Mouse (Mus musculus): Measurements from ENCODE around the gene Slc9b2. TPM values are rescaled to one million over a fixed set of nuclear protein-coding genes. Genes with fewer than 3 reads are reported as not detected.

Gene Slc9b2
- polyA plus RNA-seq, 1 experiment, result 0.05 TPM

DNA sequence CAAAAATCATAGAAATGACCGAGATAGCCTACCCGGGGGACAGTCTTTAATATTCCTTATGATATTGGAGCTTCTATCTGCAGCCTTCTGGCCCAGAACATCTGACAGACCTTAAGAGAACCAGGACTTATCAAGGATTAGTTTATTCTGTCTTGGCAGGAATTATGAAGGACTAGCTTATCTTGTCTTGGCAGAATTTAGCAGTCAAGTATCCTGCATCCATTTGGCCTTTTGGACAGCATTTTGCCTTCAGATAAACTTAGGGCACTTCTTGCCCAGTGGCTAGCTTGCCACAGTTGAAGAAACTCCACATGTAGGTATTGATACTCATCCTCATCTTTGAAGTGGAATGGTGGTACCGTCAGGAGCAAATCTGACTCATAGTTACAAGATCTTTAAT lies 44.4 kb downstream of the Slc9b2 start:
- H3K4me3 ChIP-seq (ENCODE audit: extremely low read depth, insufficient read depth, insufficient read length), result no peak overlapping the region
- no peak for DNase-seq (ENCODE audit: low read depth in 1 of 2, low spot score in 2 of 2)
- H3K27me3 ChIP-seq (ENCODE audit: control insufficient read depth, insufficient read depth, low read length), result no peaks in the 10 kb centered on the region
- no peaks in the 10 kb centered on the region for H3K36me3 ChIP-seq (ENCODE audit: control insufficient read depth, insufficient read depth, low read length)
- H3K4me1 ChIP-seq (ENCODE audit: control insufficient read depth, insufficient read depth, insufficient read length), result no peaks in the 10 kb centered on the region
- H3K27ac ChIP-seq (ENCODE audit: insufficient read depth, low read length), result no peak overlapping the region
- WGBS, result 86% methylated on average over 3 of the region's 3 CpGs
- TF ChIP-seq POLR2A (IDR thresholded peaks at IDR 0.05; ENCODE audit: low read depth, low read length), result no peak
- no peak for TF ChIP-seq CTCF (IDR thresholded peaks at IDR 0.05; ENCODE audit: extremely low read depth, insufficient read depth, insufficient read length, insufficient replicate concordance)

DNA sequence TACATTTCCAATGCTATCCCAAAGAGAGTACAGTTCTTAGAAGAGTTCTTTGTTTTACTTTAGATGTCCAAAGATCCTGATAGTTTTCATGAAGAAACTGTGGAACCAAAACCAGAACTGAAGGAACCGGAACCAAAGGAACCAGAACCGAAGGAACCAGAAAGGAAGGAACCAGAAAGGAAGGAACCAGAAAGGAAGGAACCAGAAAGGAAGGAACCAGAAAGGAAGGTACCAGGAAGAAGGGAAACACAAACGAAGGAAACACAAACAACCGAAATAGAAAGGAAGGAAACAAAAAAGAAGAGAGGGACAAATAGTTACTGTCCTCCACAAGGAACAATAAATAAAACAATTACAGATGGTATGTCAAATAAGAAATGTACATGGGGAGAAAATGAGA lies 49.9 kb downstream of the Slc9b2 start:
- Histone ChIP-seq H3K36me3 (ENCODE audit: control insufficient read depth, insufficient read depth, low read length) (no peaks in the 10 kb centered on the region), H3K4me3 (ENCODE audit: extremely low read depth, insufficient read depth, insufficient read length) (no peak overlapping the region), H3K4me1 (ENCODE audit: control insufficient read depth, insufficient read depth, insufficient read length) (no peaks in the 10 kb centered on the region), H3K27me3 (ENCODE audit: control insufficient read depth, insufficient read depth, low read length) (no peaks in the 10 kb centered on the region), H3K27ac (ENCODE audit: insufficient read depth, low read length) (no peak overlapping the region)
- TF ChIP-seq POLR2A (IDR thresholded peaks at IDR 0.05; ENCODE audit: low read depth, low read length), result no peak
- TF ChIP-seq CTCF (IDR thresholded peaks at IDR 0.05; ENCODE audit: extremely low read depth, insufficient read depth, insufficient read length, insufficient replicate concordance), result no peak
- WGBS, result 85% methylated on average over 4 of the region's 4 CpGs
- no peak for DNase-seq (ENCODE audit: low read depth in 1 of 2, low spot score in 2 of 2)

DNA sequence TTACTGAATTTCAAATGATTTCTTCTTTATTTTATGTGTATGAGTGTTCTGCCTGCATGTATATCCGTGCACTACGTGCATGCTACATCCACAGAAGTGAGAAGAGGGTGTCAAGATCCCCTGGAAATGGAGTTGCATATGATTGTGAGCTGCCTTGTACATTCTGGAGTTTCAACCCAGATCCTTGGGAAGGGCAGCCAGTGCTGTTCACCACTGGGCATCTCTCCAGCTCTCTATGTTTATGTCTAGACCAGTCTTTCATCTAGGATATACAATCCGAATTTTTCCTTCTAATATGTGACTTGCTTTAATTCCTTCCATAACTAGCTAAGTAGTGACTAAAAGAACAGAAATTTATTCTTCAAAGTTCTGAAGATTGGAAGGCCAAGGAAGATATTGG lies 68.3 kb downstream of the Slc9b2 start:
- WGBS, result 93% methylated on average over 3 of the region's 3 CpGs
- DNase-seq (ENCODE audit: low read depth in 1 of 2, low spot score in 2 of 2), result no peak
- TF ChIP-seq POLR2A (IDR thresholded peaks at IDR 0.05; ENCODE audit: low read depth, low read length) (no peak), CTCF (IDR thresholded peaks at IDR 0.05; ENCODE audit: extremely low read depth, insufficient read depth, insufficient read length, insufficient replicate concordance) (no peak)
- Histone ChIP-seq H3K4me1 (ENCODE audit: control insufficient read depth, insufficient read depth, insufficient read length) (peaks cover 2% of the 10 kb centered on the region; the same call in 1 of the 2 replicates), H3K36me3 (ENCODE audit: control insufficient read depth, insufficient read depth, low read length) (no peaks in the 10 kb centered on the region), H3K4me3 (ENCODE audit: extremely low read depth, insufficient read depth, insufficient read length) (no peak overlapping the region), H3K27ac (ENCODE audit: insufficient read depth, low read length) (no peak overlapping the region), H3K27me3 (ENCODE audit: control insufficient read depth, insufficient read depth, low read length) (no peaks in the 10 kb centered on the region)

DNA sequence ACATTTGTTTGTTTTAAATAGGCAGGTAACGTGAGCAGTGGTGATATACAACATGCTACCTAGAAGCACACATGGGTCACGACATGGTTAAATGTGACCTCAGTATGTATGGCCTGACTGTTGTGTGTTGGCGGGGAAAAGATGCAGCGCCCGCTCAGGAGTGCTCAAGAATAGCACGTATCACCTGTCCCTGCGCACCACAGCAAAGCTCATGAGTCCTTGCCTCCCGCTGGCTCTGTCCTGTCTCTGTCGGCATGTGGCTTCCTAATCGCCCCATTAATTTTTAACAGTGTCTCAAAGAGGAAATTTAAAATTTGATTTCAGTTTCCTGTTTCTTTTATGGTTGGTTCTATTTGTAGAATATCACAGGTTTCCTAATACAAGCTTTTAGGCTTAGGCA lies 69.9 kb downstream of the Slc9b2 start:
- TF ChIP-seq POLR2A (IDR thresholded peaks at IDR 0.05; ENCODE audit: low read depth, low read length), result no peak
- no peak for TF ChIP-seq CTCF (IDR thresholded peaks at IDR 0.05; ENCODE audit: extremely low read depth, insufficient read depth, insufficient read length, insufficient replicate concordance)

DNA sequence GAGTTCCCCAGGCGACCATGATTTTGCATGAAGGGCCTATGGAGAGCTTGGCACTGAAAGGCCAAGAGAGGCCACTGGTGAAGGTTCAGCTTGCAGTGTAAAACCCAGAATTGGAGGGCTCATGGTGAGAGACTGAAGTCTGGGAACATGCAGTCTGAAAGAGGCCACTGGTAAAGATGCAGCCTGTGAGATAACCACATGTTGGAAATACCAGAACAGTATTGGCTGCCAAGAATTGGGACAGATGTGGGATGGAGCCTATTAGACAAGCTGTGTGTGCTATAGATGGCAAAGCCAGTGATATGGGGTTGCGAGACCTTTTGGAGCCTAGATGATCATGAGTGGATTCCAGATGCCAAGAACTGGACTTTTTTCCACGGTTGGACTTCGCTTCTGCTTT lies 72.4 kb downstream of the Slc9b2 start:
- TF ChIP-seq POLR2A (IDR thresholded peaks at IDR 0.05; ENCODE audit: low read depth, low read length) (no peak), CTCF (IDR thresholded peaks at IDR 0.05; ENCODE audit: extremely low read depth, insufficient read depth, insufficient read length, insufficient replicate concordance) (no peak)
- 89% methylated on average over 4 of the region's 4 CpGs for WGBS
- Histone ChIP-seq H3K27me3 (ENCODE audit: control insufficient read depth, insufficient read depth, low read length) (no peaks in the 10 kb centered on the region), H3K4me1 (ENCODE audit: control insufficient read depth, insufficient read depth, insufficient read length) (peaks cover 2% of the 10 kb centered on the region; the same call in 1 of the 2 replicates), H3K27ac (ENCODE audit: insufficient read depth, low read length) (no peak overlapping the region), H3K36me3 (ENCODE audit: control insufficient read depth, insufficient read depth, low read length) (no peaks in the 10 kb centered on the region), H3K4me3 (ENCODE audit: extremely low read depth, insufficient read depth, insufficient read length) (no peak overlapping the region)
- DNase-seq (ENCODE audit: low read depth in 1 of 2, low spot score in 2 of 2), result no peak

More for the DNA sequence above, 69.9 kb downstream of the Slc9b2 start:
- Histone ChIP-seq H3K27me3 (ENCODE audit: control insufficient read depth, insufficient read depth, low read length) (no peaks in the 10 kb centered on the region), H3K27ac (ENCODE audit: insufficient read depth, low read length) (no peak overlapping the region), H3K4me1 (ENCODE audit: control insufficient read depth, insufficient read depth, insufficient read length) (peaks cover 2% of the 10 kb centered on the region; the same call in 1 of the 2 replicates), H3K4me3 (ENCODE audit: extremely low read depth, insufficient read depth, insufficient read length) (no peak overlapping the region), H3K36me3 (ENCODE audit: control insufficient read depth, insufficient read depth, low read length) (no peaks in the 10 kb centered on the region)
- no peak for DNase-seq (ENCODE audit: low read depth in 1 of 2, low spot score in 2 of 2)
- WGBS, result 46% methylated on average over 10 of the region's 10 CpGs

GRCm38 (mm10) chr3:135393186-135393585 lies 85.7 kb downstream of the Slc9b2 start:
- Histone ChIP-seq H3K4me1 (ENCODE audit: control insufficient read depth, insufficient read depth, insufficient read length) (no peaks in the 10 kb centered on the region), H3K36me3 (ENCODE audit: control insufficient read depth, insufficient read depth, low read length) (no peaks in the 10 kb centered on the region), H3K27me3 (ENCODE audit: control insufficient read depth, insufficient read depth, low read length) (no peaks in the 10 kb centered on the region), H3K27ac (ENCODE audit: insufficient read depth, low read length) (no peak overlapping the region), H3K4me3 (ENCODE audit: extremely low read depth, insufficient read depth, insufficient read length) (no peak overlapping the region)
- WGBS, result 73% methylated on average over 6 of the region's 6 CpGs
- TF ChIP-seq POLR2A (IDR thresholded peaks at IDR 0.05; ENCODE audit: low read depth, low read length) (no peak), CTCF (IDR thresholded peaks at IDR 0.05; ENCODE audit: extremely low read depth, insufficient read depth, insufficient read length, insufficient replicate concordance) (no peak)
- no peak for DNase-seq (ENCODE audit: low read depth in 1 of 2, low spot score in 2 of 2)

Other genes with a start within 250 kb of the Slc9b2 start
- gene Cenpe, start 95.2 kb upstream of the Slc9b2 start, polyA plus RNA-seq (2012; rRNA removed), result 1.2 and 2.2 TPM in 2 replicates
- 0.20 TPM in 1 of 2 replicates, not detected in the other for gene Bdh2, start 26.5 kb upstream of the Slc9b2 start, polyA plus RNA-seq (2012; rRNA removed)
- gene Slc9b1, start 40.3 kb downstream of the Slc9b2 start, polyA plus RNA-seq (2012; rRNA removed), result not detected in 2 replicates
- gene Cisd2, start 116.2 kb downstream of the Slc9b2 start, polyA plus RNA-seq (2012; rRNA removed), result 19.1 and 20.1 TPM in 2 replicates
- gene Ube2d3, start 130.4 kb downstream of the Slc9b2 start, polyA plus RNA-seq (2012; rRNA removed), result 174 and 242 TPM in 2 replicates
- gene Manba, start 177.9 kb downstream of the Slc9b2 start, polyA plus RNA-seq (2012; rRNA removed), result 4.4 and 5.1 TPM in 2 replicates

All from spleen, adult 2 months (tissue).